Mouse (Mus musculus) heart, postnatal 25 days (tissue): ENCODE measurements around the gene Rpgrip1l. TPM values are rescaled to one million over a fixed set of nuclear protein-coding genes. Genes with fewer than 3 reads are reported as not detected.

Source experiments
- DNase-seq: peaks from one replicate; pipeline ENCODE4 v3.0.0; 2022; ENCODE audit warnings: low spot score
- intact Hi-C: fragments of 180-260 bp; cut with DNase I; formaldehyde crosslinking; loops from one replicate; pipeline ENCODE4 v1.15.1; 2025
- total RNA-seq, 2 experiments: library from RNA; stranded (reverse); gene quantifications; 2 replicates each; pipeline ENCODE4 v1.2.3; 2021

The Rpgrip1l gene
- total RNA-seq, 2 experiments from 2014 or later = 3.8 to 5.1 TPM

DNA sequence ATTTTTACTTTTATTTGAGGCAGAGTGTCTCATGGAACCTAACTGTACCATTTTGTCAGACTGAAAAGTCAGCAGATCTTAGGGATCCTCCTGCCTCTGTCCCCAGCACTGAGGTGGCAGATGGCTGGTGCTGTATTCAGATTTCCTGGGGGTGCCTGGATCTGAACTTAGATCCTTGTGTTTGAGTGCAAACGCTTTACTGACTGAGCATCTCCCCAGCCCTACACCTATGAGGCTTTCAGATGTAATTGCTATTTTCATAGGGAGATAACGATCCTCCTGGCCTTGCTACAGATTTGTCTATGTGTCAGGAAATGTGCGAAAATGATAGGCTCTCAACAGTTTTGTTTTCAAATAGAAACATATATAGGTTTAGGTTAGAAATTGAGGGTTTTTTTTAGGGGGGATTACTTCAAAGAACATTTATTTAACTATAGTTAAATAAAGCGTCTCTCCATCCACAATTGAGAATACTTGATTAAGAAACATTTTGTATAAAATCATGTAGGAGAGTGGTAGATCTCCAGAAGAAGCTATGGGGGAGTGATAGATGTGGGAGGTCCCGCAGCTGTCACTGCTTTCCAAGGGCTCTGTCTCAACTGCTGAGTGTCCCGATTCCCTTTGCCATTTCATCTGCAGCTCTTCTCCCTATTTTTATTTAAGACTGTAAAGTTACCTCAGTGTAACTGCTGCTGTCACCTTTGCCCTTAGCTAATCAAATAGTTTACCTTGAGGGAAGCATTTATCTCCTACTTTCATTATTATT is 25.5 kb upstream of the Rpgrip1l start:
- no peak for DNase-seq
- intact Hi-C loops = no loop called here

DNA sequence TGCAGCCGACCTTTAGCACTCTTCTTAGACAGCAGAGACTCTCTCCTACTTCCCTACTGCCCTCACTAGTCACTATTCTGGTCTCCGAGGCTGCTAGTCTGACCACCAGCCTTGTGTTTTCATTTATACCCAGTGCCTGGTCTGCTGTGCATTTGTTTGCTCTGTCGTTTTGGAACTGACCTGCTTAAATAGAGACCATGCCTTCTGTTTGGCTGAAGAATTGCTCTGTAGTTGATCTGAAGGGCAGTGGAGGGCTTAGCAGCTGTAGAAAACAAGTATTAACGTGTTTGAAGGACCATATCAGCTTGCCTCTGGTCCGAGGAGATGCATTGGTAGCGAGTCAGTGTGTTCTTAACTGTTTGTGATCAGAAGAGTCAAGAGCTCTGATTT is 16.4 kb upstream of the Rpgrip1l start:
- intact Hi-C loops = no loop called here

DNA sequence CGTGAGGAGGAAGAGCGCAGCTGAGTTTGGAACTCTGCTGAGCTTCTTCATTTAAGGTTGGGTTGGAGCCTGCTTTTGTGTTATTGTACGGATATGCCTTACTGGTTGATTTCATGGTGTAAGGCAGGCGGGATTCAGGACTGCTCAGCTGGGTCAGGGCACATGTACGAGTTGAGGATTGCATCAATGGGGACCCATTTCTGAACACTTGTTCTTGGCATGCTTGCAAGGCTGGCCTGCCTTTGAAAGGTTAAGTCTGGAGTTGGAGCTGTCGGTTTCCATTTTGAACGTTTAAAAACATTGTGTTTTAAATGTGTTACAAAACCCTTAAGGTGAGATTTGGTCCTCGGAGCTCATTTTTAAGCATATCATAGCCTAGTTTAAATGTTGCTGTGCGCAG is 16.0 kb upstream of the Rpgrip1l start:
- intact Hi-C loops = no loop called here
- no peak for DNase-seq

More for the DNA sequence above, 16.4 kb upstream of the Rpgrip1l start:
- DNase-seq = no peak

DNA sequence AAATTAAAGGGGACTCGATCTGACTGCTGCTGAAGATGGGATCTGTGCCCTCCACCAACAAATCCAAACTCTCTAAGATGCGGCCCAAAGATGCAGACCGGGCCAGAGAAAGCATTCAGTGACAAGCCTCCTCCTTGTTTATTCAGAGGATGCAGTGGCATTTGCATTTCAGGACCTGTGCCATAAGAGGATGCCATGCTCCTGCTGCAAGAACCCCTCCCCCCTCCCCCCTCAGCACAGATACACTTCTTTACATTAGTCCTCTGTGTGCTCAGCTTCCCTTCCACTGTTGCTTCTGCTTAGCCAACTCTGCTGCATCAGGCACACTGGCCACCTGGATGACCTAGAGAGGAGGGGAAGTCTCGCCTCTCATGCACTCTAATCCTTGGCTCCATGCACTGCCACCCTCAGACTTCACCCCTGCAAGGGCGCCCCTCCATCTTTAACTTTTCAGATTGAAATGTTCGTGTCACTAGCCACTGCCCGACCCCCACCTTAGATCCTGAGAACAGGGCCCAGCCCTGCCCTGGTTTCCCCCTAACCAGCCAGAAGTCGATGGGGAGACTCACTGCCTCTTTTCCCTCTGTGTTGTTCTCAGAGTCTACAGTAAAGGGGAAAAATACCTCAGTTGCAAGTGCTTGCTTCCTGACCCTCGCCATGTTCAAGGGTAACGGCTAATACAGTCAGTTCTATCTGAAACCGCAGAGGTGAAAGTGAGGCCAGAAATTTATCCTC is 14.6 kb upstream of the Rpgrip1l start:
- DNase-seq = no peak
- intact Hi-C loops = no loop called here

DNA sequence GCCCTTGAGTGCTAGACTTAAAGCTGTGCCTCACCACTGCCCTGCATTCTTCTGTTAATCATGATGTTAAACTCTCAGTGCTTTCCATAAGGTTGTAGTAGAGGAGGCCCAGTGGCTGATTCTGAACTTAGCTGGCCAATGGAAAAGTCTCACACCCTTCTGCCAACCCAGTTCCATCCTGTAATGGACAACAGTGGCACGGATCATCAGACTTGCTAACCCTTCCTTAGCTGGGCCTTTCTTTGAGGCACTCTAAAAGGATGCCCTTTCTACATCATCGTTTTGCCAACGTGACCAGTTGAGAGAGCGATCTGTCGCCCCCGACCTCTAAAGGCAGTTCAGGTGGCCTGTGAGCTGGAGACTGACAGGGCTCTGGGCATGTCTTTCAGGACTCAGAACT is 13.9 kb upstream of the Rpgrip1l start:
- intact Hi-C loops = no loop called here

DNA sequence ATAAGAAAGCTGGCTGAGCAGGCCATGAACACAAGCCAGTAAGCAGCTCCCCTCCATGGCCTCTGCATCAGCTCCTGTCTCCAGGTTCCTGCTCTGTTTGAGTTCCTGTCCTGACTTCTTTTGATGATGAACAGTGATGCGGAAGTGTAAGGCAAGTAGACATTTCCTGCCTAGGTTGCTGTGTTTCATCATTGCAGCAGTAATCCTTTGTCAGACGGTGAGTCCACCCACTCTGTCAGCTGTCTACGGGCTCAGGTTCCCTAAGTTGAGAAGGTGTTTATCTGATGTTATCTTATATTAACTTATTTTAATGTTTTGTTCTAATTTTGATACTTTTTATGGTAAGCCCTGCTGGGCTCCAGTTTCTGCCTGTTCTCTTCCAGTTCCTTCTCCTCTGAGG is 13.0 kb upstream of the Rpgrip1l start:
- DNase-seq = no peak
- intact Hi-C loops = no loop called here

More for the DNA sequence above, 13.9 kb upstream of the Rpgrip1l start:
- no peak for DNase-seq

DNA sequence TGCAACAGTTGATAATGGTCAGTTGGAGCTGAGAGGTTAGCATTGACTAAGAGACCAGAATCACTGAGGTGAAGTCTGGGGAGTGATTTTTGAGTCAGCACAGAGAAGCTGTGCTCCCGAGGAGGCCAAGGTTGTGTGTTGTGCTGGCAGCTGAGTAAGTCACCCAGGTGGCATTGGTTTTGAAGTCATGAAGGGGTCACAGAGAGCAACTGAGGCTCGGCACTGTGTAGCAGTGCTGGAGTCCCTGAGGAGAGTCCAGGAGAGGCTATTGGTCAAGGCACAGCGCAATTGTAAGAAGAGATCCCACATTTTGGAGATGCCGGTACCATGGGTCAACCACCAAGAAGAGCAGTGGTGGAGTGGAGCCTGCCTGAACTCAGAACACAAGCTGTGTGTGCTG is 11.9 kb upstream of the Rpgrip1l start:
- DNase-seq = no peak
- intact Hi-C loops = no loop called here

DNA sequence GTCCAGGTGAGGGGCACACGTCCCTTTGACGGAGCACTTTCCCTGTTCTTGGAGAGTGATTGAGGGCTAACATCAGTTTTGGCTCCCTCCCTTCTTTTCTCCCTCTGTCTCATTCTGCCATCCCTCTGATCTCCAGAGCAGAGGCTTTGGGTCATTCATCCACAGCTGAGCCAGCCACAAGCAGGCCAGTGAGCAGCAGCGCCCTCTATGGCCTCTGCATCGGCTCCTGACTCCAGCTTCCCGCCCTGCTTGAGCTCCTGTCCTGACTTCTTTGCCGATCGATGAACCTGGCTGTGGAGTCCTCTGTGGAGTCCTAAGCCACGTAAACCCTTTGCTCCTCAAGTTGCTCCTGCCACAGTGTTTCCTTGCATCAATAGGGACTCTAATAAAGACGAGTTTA is 11.2 kb upstream of the Rpgrip1l start:
- intact Hi-C loops = no loop called here
- DNase-seq = no peak

DNA sequence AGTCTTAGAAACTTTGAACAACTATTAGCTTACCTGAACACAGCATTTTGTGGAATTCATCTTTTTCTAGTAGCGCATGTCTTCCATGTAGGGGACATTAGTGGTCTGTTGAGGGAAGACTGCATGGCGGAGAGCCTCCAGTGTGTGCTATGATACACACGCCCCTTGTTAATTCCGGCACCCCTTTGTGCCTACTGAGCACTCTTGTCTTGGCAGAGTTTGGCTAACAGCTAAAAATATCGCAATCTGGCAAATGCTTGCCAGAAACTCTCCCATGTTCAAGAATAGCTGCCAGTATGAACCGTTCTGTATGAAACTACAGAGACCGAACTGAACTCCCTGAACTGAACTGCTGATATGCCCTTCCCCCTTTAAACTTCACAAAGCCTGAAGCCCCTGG is 10.4 kb upstream of the Rpgrip1l start:
- DNase-seq = no peak
- intact Hi-C loops = no loop called here

DNA sequence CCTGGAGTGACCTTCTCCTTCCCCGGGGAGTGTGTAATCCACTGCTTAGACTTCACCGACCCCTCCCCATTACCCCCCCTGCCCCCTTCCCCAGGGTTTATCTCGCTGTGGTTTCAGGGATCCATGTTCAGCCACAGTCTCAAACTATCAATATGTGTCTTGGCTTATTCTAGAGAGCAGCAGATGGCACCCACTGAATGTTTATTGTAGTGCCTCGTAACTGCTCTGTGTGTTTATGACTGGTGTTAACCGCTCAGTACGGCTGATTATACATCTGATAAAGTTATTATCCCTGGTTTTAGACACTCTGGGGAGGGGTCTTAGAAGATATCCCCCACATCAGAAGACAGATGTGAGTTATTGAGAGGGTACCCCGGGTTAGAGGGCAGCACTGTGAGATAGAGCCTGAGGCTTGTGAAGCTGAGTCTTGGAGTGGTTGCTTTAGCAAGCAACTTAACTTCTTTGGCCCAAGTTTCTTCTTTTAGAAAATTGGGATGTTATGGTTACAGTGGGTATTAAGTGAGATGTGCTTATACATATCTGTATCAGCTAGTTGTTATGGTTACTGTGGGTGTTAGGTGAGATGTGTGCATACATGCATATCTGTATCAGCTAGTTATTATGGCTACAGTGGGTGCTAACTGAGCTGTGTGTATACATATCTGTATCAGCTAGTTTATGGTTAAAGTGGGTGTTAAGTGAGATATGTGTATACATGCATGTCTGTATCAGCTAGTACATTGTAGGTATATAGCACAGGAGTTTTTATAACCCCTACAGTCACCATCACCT is 6.1 kb upstream of the Rpgrip1l start:
- DNase-seq = no peak
- intact Hi-C loops = no loop called here

DNA sequence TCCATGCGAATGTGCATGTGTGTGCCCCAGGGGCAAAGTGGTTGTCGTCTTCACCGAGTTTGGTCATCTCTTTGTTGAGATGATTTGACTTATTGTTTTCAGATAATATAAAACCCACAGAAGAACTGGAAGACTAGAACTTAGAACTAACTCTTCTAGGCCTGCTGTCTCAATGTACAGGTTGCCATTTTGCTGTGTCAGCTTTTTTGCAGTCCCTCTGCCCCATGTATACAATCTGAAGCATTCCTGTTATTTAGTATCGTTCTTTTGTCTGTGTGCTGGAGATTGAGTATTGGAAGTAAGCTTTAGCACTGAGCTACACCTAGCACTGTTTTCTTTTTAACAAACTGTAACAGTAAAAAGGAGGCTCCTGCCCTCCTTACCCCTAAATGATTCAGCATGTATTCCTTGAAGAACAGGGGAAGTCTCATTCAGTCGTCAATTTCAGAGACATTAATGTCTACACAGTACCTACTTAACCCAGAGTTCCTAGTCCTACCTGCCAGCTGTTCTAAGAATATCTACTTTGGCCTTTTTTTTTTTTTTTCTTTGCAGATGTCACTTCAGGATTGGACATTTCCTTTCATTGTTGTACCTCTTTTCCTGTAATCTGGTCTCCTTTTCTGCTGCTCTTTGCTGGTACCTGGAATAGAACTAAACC is 4.6 kb upstream of the Rpgrip1l start:
- no peak for DNase-seq
- intact Hi-C loops = no loop called here

DNA sequence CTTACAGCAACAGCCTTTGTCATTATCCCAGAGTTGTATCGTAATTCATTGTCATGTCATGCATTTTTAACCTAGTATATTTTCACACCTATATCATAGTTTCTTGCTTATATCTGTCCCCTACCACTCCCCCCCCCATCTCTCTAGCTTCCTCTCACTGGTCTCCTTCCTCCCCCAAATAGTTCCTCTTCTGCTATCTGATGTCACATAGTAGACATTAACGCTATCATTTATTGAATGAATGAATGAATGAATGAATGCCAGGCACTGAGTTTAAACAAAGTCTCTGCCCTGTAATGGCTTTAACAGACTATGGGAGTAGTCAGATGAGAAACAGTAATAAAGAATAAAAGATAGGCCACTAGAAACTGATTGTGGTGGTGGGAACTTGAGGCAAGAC is 720 bp downstream of the Rpgrip1l start:
- intact Hi-C loops = no loop called here

DNA sequence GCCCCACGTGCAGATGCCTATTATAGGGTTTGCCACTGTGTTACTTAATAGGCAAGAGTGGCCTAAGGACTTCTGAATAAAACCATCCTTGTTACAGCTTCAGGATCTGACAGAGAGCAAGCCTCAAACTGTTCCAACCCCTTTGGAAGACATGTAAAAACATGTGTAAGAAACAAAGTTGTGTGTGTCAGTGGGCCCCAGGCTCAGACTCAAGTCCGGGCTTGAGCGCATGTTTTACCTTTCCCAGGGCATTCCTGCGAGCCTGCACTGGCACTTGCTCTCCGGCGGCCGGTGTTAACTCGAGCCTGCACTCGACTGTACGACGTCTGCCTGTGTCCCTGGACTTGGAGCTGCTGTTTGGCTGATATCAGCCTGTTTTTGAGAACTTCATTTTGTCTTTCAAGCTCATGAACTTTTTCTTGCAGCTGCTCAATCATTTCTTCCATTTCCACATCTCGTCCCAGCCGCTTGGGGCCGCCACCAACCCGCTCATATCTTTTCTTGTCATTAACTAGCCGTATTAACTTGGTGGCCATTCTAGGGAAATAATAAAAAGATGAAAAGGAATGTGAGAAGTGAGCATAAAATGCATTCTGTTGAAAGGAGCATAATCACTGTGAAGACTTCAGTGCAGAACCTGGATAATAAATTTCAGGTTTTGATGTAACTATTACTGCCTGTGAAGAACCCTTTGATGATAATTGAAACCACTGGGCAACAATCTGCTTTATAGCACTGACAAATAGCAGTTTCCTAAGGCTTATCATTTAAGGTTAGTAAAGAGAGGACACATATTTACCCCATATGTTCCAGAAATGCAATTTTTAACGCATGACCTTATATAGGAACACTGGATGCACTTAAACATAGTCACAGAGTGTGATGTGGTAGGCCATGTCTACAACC is 8.3 kb downstream of the Rpgrip1l start:
- intact Hi-C loops = no loop called here
- DNase-seq = no peak

More for the DNA sequence above, 720 bp downstream of the Rpgrip1l start:
- DNase-seq = no peak

DNA sequence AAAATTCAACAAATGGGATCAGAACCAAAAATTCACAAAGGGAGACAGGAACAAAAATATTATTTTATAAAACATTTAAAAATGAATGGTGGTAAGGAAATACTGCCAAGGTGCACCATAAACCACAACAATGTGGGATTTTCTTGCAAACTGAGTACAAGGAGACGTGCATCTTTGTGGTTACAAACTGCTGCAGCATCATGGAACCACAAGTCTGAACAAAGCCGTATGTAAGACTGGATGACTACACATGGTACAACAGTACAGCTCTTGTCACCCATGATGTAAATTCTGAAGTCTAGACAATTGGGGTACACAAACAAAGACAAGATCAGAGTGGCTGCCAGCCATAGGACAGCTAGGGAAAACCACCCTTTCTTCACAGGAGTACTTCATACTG is 14.4 kb downstream of the Rpgrip1l start:
- intact Hi-C loops = no loop called here

DNA sequence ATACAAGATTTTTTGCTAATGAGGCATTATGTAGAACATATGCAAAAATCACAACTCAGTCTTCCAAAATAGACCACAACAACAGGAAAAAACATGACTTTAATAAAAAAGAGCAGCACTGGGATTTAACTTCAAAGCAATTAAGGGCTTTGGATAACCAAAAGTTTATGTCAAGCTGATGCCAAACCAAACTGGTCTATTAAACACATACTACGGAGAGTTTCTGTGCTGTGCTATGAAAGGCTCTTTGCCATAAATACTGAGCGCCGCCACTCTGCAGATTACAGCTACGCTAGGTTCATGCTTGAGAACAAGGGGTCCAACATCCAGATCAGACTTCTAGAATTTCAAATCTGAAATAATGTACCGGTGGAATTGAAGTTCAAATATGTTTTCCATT is 17.3 kb downstream of the Rpgrip1l start:
- intact Hi-C loops = no loop called here
- no peak for DNase-seq

More for the DNA sequence above, 14.4 kb downstream of the Rpgrip1l start:
- no peak for DNase-seq

DNA sequence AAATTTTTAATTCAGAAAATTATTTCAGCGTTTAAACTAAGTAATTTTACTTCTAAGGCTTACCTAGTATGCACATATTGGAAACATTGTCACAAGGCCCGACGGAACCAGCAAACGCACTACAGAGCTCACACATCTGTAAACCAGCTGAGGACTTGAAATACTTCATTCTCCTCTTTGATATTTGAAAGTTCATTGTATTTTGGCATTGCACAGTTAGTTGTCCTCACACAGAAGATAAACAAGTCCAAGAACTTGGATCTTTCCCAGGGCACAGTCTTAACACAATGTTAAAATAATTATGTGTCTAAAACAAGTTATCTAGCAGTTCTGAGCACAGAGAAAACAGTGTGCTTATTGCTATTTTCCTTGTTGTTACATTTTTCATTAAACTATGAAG is 22.5 kb downstream of the Rpgrip1l start:
- intact Hi-C loops = no loop called here

DNA sequence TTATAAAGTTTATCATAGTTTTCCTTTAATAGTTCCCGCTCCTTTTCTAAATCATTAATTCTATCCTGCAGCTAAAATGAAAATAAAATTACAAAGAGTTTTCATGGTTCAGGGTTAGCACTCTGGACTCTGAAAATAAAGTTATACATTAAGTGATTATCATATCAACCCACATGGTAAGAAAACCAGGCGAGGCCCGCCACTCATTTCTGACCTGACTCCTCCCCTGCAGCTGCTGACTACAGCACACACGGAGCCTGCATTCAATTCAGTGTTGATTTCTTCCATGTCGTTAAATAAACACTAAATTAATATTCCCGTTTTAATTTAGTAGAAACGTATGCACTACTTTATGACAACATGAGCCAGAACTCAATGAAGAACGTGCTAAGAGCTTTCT is 26.8 kb downstream of the Rpgrip1l start:
- DNase-seq = no peak
- intact Hi-C loops = no loop called here

More for the DNA sequence above, 22.5 kb downstream of the Rpgrip1l start:
- no peak for DNase-seq

DNA sequence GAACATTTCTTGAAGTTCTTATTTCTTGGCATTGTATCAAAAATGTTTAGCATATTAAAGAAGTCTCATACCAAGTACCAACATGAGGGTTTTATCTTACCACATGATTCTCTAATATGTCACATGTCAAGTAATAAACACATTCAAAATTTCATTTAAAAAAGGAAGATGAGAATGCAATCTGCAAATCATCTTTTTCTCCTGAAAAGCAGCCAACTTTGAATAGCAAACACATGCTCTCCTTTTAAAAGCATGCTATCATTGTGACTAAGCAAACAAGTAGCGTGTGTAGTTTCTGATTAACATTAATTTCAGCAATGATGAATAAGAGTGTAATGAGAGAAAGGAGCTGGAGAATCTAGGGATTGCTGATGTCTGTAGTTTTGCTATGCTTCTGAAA is 29.2 kb downstream of the Rpgrip1l start:
- intact Hi-C loops = no loop called here
- DNase-seq = no peak

DNA sequence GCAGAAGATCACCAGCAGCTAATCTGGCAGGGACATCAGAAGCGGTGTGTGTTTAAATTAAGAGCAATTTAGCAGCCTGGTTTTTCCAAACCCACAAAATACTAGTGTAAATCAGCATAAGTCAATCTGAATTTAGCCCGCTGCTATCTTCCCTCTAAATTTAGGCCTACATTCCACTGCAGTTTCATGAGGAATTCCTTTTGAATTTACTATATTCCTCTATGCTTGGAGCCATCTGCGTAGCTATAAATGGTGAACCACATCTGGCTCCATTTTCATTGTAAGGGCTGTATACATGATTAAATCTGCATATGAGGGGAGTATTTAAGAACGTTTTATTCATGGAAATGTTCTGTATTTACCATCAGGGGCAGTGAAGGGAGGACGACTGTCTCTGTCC is 30.4 kb downstream of the Rpgrip1l start:
- DNase-seq = no peak
- intact Hi-C loops = no loop called here
